Mouse (Mus musculus): ENCODE measurements around the gene Ryr1. TPM values are rescaled to one million over a fixed set of nuclear protein-coding genes. Genes with fewer than 3 reads are reported as not detected.

The Ryr1 gene
- total RNA-seq, 2 experiments from 2014 or later = 11.2 to 44.9 TPM

- no peak for DNase-seq
Measured at GRCm38 (mm10) chr7:29032685-29033084, 92.3 kb downstream of the Ryr1 start.

GRCm38 (mm10) chr7:29031641-29032040 is 93.3 kb downstream of the Ryr1 start:
- DNase-seq = no peak

- DNase-seq = no peak
Measured at GRCm38 (mm10) chr7:29029690-29030656, 95.0 kb downstream of the Ryr1 start.

GRCm38 (mm10) chr7:29028761-29029160 is 96.2 kb downstream of the Ryr1 start:
- no peak for DNase-seq

- DNase-seq = no peak
Measured at GRCm38 (mm10) chr7:29026811-29027210, 98.2 kb downstream of the Ryr1 start.

- DNase-seq = no peak
Measured at GRCm38 (mm10) chr7:29026195-29026594, 98.8 kb downstream of the Ryr1 start.

- DNase-seq = no peak
Measured at GRCm38 (mm10) chr7:29025566-29025965, 99.4 kb downstream of the Ryr1 start.

- DNase-seq = no peak
Measured at GRCm38 (mm10) chr7:29023514-29023913, 101.5 kb downstream of the Ryr1 start.

GRCm38 (mm10) chr7:29022479-29022878 is 102.5 kb downstream of the Ryr1 start:
- no peak for DNase-seq

GRCm38 (mm10) chr7:29019447-29020220 is 105.3 kb downstream of the Ryr1 start:
- no peak for DNase-seq

GRCm38 (mm10) chr7:29017222-29017621 is 107.8 kb downstream of the Ryr1 start:
- no peak for DNase-seq

- DNase-seq = no peak
Measured at GRCm38 (mm10) chr7:29016440-29016839, 108.5 kb downstream of the Ryr1 start.

- DNase-seq = no peak
Measured at GRCm38 (mm10) chr7:29014984-29015383, 110.0 kb downstream of the Ryr1 start.

- DNase-seq = no peak
Measured at GRCm38 (mm10) chr7:29008714-29009113, 116.3 kb downstream of the Ryr1 start.

GRCm38 (mm10) chr7:29008171-29008570 is 116.8 kb downstream of the Ryr1 start:
- no peak for DNase-seq

- DNase-seq = no peak
Measured at GRCm38 (mm10) chr7:29007224-29008101, 117.5 kb downstream of the Ryr1 start.

GRCm38 (mm10) chr7:29000651-29001605 is 124.1 kb downstream of the Ryr1 start:
- peak; percentile 73 for DNase-seq

- no peak for DNase-seq
Measured at GRCm38 (mm10) chr7:28993402-28993801, 131.6 kb downstream of the Ryr1 start.

- DNase-seq = no peak
Measured at GRCm38 (mm10) chr7:28992997-28993396, 132.0 kb downstream of the Ryr1 start.

- no peak for DNase-seq
Measured at GRCm38 (mm10) chr7:28991616-28992015, 133.4 kb downstream of the Ryr1 start.

GRCm38 (mm10) chr7:28990766-28991273 is 134.2 kb downstream of the Ryr1 start:
- no peak for DNase-seq
